17 mouse cellular contexts compared by ENCODE assay signal in the genomic region with DNA sequence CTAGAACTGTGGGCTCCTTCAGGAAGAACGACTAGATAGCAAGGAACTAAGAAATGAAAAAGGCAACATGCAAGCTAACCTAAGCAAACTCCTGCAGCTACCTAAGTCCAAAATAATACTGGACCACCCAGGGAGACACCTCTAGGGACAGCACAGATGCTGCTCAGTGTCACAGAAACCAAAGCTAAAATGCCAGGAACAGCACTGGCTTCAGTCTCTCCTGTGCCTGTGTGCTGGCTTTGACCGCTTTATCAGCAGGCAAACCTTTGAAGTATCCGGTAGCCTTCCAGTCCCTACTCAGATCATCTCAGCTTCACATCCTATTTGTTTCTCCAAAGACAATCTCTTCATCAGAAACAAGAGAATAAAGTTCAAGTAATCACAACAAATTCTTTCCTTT.
DNase-seq lines count a peak whose midpoint lies in the region; ATAC-seq and TF ChIP-seq lines count a peak whose summit lies in the region.
"Had no signal": no experiment of that assay in that cellular context is flagged by ENCODE, and none has a peak within 500 bp of the region (broad histone marks: within the 10 kb centered on the region; RNA-seq: fewer than 3 reads in every experiment).

No protein-coding gene starts in this region.

- no peak overlapping the region for H3K27ac ChIP-seq in heart, adult 2 months

- intact Hi-C loops in heart, adult 2 months (cut with DNase I), result no loop called here
- intact Hi-C loops in left cerebral cortex, postnatal 4 days (cut with DNase I), result no loop called here

- no peak for TF ChIP-seq POLR2A in heart, adult 2 months (IDR thresholded peaks at IDR 0.05; ENCODE audit: insufficient read depth, low read depth, low read length)

- H3K27me3 ChIP-seq in heart, adult 2 months (ENCODE audit: control insufficient read depth, insufficient read depth, low read length), result no peaks in the 10 kb centered on the region
- H3K27me3 ChIP-seq: CH12.LX, Patski had no signal

- ATAC-seq in erythroid progenitor cell, adult 5-6 weeks (replicated peaks; ENCODE audit: low FRiP score, poor library complexity, severe bottlenecking), result 0 out of 2 replicates have a peak, but pooled peaks have one; percentile 52
- ATAC-seq: activated CD4-positive, CD25-positive, alpha-beta regulatory T cell, adult 4 months; CD4-positive, CD25-positive, alpha-beta regulatory T cell, adult 4 months; Patski had no signal

- no peak for TF ChIP-seq CTCF in heart, adult 2 months (IDR thresholded peaks at IDR 0.05)

- peaks cover 3% of the 10 kb centered on the region; the same call in 1 of the 2 replicates for H3K4me1 ChIP-seq in heart, adult 2 months (ENCODE audit: control insufficient read depth, insufficient read depth, low read length)

- TF ChIP-seq EP300 in heart, adult 2 months (IDR thresholded peaks at IDR 0.05; ENCODE audit: insufficient read depth, low read depth, low read length), result no peak

- peak; percentile 73 for DNase-seq in heart, adult 11 months
- no peak for DNase-seq in heart, adult 2 months
- no peak for DNase-seq in left cerebral cortex, postnatal 4 days
- DNase-seq: adrenal gland, adult 2 months; adrenal gland, adult 8-10 months; adrenal gland, postnatal 10 days; adrenal gland, postnatal 14 days; adrenal gland, postnatal 25 days; adrenal gland, postnatal 36 days; B cell, adult 2 months; cerebellum, adult 11 months; cerebellum, adult 11-12 months had no signal

- H3K36me3 ChIP-seq in heart, adult 2 months (ENCODE audit: control insufficient read depth, insufficient read depth, low read length), result no peaks in the 10 kb centered on the region

- H3K79me2 ChIP-seq in heart, adult 2 months (replicated peaks; ENCODE audit: control insufficient read depth, insufficient read depth, low read length), result no peaks in the 10 kb centered on the region

- H3K9ac ChIP-seq in heart, adult 2 months (ENCODE audit: low read depth, low read length), result no peak overlapping the region

- WGBS in heart, adult 2 months, result 64% methylated on average over 3 of the region's 3 CpGs

- H3K4me3 ChIP-seq in heart, adult 2 months, result no peak overlapping the region
